Comparison of ENCODE assay signal across 22 mouse cellular contexts in genomic region chr2:147561220-147561619, GRCm38 (mm10).
DNase-seq lines count a peak whose midpoint lies in the region; ATAC-seq lines count a peak whose summit lies in the region.
"Had no signal": no experiment of that assay in that cellular context is flagged by ENCODE, and none has a peak within 500 bp of the region (broad histone marks: within the 10 kb centered on the region; RNA-seq: fewer than 3 reads in every experiment).

No protein-coding gene starts in this region.

- H3K9ac ChIP-seq in neural tube, embryonic 13.5 days, result no peak overlapping the region
- no peak overlapping the region for H3K9ac ChIP-seq in limb, embryonic 12.5 days (replicated peaks)
- H3K9ac ChIP-seq in neural tube, embryonic 14.5 days (replicated peaks; ENCODE audit: low read depth, low read length), result no peak overlapping the region
- H3K9ac ChIP-seq: embryonic facial prominence, embryonic 15.5 days; heart, embryonic 15.5 days; hindbrain, embryonic 13.5 days had no signal

- DNase-seq in heart, adult 11 months, result peak; percentile 46
- no peak for DNase-seq in heart, adult 8-10 months (ENCODE audit: low spot score)
- no peak for DNase-seq in neural tube, embryonic 10.5 days (ENCODE audit: extremely low spot score, low spot score)
- DNase-seq in urinary bladder, postnatal 10 days (ENCODE audit: low spot score), result no peak
- DNase-seq in kidney, postnatal 25 days, result no peak
- DNase-seq: adrenal gland, postnatal 10 days; cerebellum, adult 11 months; cerebellum, adult 8-10 months; cerebellum, postnatal 14 days; gastrocnemius, postnatal 36 days; heart, adult 18-20 months; heart, postnatal 14 days had no signal

- WGBS in neural tube, embryonic 13.5 days, result 45% methylated on average over 7 of the region's 7 CpGs
- 15% methylated on average over 7 of the region's 7 CpGs for WGBS in limb, embryonic 12.5 days
- 40% methylated on average over 7 of the region's 7 CpGs for WGBS in neural tube, embryonic 14.5 days

- no peaks in the 10 kb centered on the region for H3K36me3 ChIP-seq in neural tube, embryonic 13.5 days
- no peaks in the 10 kb centered on the region for H3K36me3 ChIP-seq in limb, embryonic 12.5 days
- H3K36me3 ChIP-seq in neural tube, embryonic 14.5 days (ENCODE audit: control insufficient read depth, insufficient read depth, low read length), result no peaks in the 10 kb centered on the region
- H3K36me3 ChIP-seq: embryonic facial prominence, embryonic 15.5 days; forebrain, embryonic 10.5 days; heart, embryonic 15.5 days; hindbrain, embryonic 13.5 days had no signal

- no peaks in the 10 kb centered on the region for H3K9me3 ChIP-seq in neural tube, embryonic 13.5 days
- H3K9me3 ChIP-seq in limb, embryonic 12.5 days, result no peaks in the 10 kb centered on the region
- H3K9me3 ChIP-seq in neural tube, embryonic 14.5 days (ENCODE audit: control insufficient read depth, low read length), result no peaks in the 10 kb centered on the region
- H3K9me3 ChIP-seq: embryonic facial prominence, embryonic 15.5 days; forebrain, embryonic 10.5 days; heart, embryonic 15.5 days; hindbrain, embryonic 13.5 days had no signal

- H3K27ac ChIP-seq in neural tube, embryonic 13.5 days (replicated peaks), result no peak overlapping the region
- no peak overlapping the region for H3K27ac ChIP-seq in limb, embryonic 12.5 days
- H3K27ac ChIP-seq in neural tube, embryonic 14.5 days (ENCODE audit: low read depth, low read length), result no peak overlapping the region
- H3K27ac ChIP-seq: embryonic facial prominence, embryonic 15.5 days; forebrain, embryonic 10.5 days; heart, embryonic 15.5 days; hindbrain, embryonic 13.5 days had no signal

- no peaks in the 10 kb centered on the region for H3K27me3 ChIP-seq in neural tube, embryonic 13.5 days
- H3K27me3 ChIP-seq in limb, embryonic 12.5 days, result peaks cover 65% of the 10 kb centered on the region
- H3K27me3 ChIP-seq in neural tube, embryonic 14.5 days (ENCODE audit: control insufficient read depth, insufficient read depth, low read length), result no peaks in the 10 kb centered on the region
- H3K27me3 ChIP-seq: embryonic facial prominence, embryonic 15.5 days; heart, embryonic 15.5 days; hindbrain, embryonic 13.5 days had no signal

- H3K4me1 ChIP-seq in neural tube, embryonic 13.5 days (replicated peaks), result no peaks in the 10 kb centered on the region
- H3K4me1 ChIP-seq in limb, embryonic 12.5 days (replicated peaks), result peaks cover 17% of the 10 kb centered on the region
- H3K4me1 ChIP-seq in neural tube, embryonic 14.5 days (ENCODE audit: control insufficient read depth, insufficient read depth, low read length), result no peaks in the 10 kb centered on the region
- H3K4me1 ChIP-seq: embryonic facial prominence, embryonic 15.5 days; forebrain, embryonic 10.5 days; heart, embryonic 15.5 days; hindbrain, embryonic 13.5 days had no signal

- H3K4me3 ChIP-seq in neural tube, embryonic 13.5 days, result no peak overlapping the region
- H3K4me3 ChIP-seq in limb, embryonic 12.5 days (replicated peaks), result no peak overlapping the region
- H3K4me3 ChIP-seq in neural tube, embryonic 14.5 days (ENCODE audit: low read depth, low read length), result no peak overlapping the region
- H3K4me3 ChIP-seq: embryonic facial prominence, embryonic 15.5 days; erythroblast, embryonic 14.5 days; forebrain, embryonic 10.5 days; heart, embryonic 15.5 days; hindbrain, embryonic 13.5 days had no signal

- ATAC-seq in neural tube, embryonic 13.5 days (ENCODE audit: low read depth), result peak; percentile 50; the same call in 1 of the 2 replicates
- 0 out of 2 replicates have a peak, but pooled peaks have one; percentile 23 for ATAC-seq in limb, embryonic 12.5 days (ENCODE audit: insufficient number of reproducible peaks, insufficient read depth, low FRiP score, low TSS enrichment, low read depth)
- peak; percentile 85 for ATAC-seq in neural tube, embryonic 14.5 days (ENCODE audit: low read depth)
- ATAC-seq: forebrain, embryonic 14.5 days had no signal

- no peak overlapping the region for H3K4me2 ChIP-seq in neural tube, embryonic 13.5 days
- no peak overlapping the region for H3K4me2 ChIP-seq in limb, embryonic 12.5 days
- no peak overlapping the region for H3K4me2 ChIP-seq in neural tube, embryonic 14.5 days (ENCODE audit: low read depth, low read length)
- H3K4me2 ChIP-seq: embryonic facial prominence, embryonic 15.5 days; heart, embryonic 11.5 days; heart, embryonic 15.5 days; hindbrain, embryonic 13.5 days had no signal

Comparison
In these comparisons a context has a peak if more than half of its experiments do, and no peak if none do; other contexts are left out.
1. ATAC-seq: peak in every context shown above with its lines; median percentile 85 in neural tube, embryonic 14.5 days; 50 in neural tube, embryonic 13.5 days; 23 in limb, embryonic 12.5 days.